Mouse (Mus musculus): ENCODE measurements around the gene Kmt2c.
A peak's percentile ranks its signal among the peaks of the same experiment; 100 is the strongest.
"Not testable (repeated sequence)": the region's sequence is repeated elsewhere in the genome, so short reads cannot be mapped to it uniquely, and the experiment has no call there.

Kmt2c gene

DNA sequence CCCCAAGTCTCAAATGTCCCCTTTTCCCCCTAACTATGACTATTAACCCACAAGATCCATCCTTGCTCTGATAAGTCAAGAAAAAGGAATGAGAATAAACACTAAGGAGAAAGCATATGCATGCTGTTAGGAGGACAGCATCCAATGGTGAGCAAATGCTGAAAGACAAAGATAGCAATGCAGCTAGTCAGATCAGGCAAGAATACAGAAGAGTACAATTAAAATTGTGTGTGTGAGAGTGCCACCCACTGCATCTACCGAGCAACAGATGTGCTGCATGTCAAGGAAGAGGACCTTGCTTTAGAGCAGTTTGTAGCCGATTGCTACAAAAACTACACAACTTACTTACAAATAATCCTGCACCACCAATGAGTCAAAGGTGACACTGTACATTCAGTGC is 145.1 kb downstream of the Kmt2c start:
- no peak for DNase-seq

DNA sequence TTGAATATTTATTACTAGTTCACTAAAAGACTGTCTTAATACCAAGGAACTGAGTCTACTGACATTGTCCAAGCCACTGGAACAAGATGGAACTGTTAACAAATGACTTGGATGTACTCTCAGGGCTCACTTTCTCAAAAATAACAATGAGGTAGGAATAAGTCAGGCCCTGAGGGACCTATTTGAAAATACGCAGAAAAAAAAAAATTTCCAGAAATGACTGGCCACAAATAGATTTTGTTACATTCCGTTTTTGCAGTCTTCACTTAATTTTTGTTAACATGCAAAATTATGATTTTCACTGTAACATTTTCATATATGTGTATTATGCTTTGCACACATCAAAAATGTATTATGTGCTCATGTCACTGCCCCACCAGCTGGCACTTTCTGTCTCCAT is 167.3 kb downstream of the Kmt2c start:
- DNase-seq: no peak

DNA sequence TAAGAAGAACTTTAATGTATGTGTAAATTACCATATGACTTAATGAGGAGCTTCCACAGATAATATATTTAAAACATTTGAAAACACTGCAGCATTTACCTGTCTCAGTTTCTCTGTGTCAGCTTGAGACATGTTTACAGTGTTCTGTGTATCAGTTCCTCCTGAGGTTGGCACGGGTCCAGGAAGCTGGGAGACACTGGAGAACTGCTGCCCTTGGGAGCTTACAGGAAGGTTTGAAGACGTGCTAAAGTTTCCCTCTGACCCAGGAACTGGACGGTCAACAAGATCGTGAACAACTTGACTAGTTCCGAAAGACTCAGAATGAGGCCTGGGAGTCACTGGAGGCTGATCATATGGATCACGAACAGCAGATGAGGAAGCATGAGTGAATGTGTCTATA is 184.7 kb downstream of the Kmt2c start:
- no peak for DNase-seq

DNA sequence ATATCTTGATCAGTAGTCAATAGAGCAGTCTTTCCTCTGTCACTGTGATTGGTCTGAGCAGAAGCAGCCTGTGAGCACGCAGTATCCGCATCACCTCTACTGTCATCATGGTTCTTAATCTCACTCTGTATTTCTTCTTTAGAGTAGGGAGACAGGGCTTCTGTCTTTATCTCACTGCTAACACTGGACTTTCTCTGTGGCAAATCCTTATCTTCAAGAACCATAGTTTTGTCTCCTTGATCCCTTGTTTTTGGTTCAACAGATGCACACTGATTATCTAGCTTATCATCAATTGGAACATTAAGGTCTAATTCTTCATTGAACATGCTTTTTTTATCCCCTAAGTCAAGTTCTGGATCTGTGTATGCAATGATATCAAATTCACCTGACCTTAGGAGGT is 188.4 kb downstream of the Kmt2c start:
- DNase-seq: no peak

DNA sequence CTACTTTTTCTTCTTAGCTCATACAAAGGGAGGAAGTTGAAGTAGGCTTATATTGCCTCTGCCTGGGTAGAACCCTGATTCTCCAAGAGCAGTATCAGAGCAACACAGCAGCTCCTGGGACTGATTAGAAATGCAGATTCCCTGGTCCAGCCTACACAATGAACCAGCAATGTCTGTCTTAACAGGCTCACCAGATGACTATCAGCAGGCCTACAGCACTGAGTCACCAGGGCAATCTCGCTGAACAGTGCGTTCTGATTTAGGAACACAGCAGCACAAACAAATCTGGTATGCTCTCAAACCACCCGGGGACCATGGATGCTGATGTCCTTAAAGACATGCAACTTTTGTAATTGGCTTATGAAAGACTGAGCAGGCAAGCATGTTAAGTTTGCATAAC is 201.8 kb downstream of the Kmt2c start:
- DNase-seq: no peak

DNA sequence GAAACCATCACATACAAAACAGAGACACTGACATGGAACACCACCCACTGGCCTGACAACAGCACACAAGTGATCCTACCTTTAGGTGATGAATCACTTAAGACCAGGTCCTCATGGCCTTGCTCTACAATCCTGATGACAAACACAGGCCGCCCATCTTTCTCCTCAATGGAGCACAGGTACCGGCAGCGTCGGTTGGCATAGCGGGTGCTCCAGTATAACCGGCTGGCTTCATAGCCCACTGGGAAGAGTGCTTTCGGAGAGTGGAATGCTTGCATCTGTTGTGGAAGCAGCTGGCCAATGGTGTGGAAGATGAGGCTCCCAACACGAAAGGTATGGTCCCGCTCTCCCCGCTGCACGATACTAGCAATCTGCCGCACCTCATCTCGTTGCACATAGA is 214.6 kb downstream of the Kmt2c start:
- DNase-seq: no peak

DNA sequence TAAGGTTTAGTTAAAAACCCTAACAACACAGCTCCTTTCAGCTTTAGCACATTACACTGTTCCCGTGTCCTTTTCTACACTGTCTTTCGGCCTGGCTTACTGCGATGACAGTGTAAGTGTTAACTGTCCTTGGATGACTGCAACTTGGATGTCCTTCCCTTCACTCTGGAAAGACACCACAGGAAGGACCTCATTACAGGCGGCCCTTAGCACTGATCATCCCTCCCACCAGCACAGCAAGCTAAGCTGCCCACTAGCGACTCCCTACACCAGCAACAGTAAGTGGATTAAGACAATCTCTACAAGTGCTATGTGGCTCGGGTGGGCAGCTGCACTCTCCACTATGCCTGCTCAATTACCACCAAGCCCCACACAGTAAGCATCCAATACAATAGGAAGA is 222.2 kb downstream of the Kmt2c start:
- DNase-seq: no peak

DNA sequence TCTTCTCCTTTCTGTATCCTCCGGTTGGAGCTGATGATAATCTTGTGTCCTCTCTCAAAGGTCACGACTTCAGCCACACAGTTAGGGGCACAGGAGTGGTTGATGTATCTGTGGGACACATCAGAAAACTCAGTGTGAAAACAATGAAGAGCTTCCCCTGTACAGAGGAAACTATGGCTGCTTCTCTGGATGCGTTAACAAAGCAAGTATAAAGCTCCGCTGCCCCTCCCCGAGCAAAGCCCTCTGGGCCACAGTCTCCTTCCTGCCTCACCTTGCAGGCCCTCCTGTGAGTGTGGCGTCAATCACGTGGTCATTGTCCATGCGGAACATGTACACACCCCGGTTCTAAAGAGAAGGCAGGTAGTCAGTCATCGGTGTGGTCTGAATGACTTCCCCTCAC is 223.0 kb downstream of the Kmt2c start:
- DNase-seq: no peak

DNA sequence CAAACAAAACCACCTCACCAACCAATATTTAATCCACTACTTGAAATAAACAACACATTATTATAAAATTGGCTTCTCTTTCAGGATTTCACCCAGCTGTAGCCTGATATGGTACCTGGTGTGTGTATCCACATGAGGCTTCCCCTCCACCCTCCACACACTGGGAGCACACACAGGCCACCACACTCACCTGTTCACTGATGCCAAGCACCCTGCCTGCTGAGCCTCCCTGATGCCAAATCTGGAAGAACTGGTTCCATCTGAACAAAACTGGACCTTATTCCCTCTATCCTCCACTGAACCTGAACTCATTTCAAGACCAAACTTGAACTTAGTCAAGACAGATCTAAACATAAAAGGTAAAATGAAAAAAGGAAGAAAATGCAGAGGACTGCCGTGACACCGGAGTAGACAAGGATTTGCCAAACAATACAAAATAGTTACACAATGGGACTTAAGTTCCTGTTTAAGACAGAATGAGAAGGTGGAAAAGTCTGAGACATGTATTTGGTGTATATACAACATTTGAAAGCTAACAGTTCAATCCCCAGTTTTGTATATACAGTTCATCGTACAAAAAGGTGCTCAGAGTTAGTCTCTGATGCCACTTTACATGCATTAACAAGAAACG is 230.2 kb downstream of the Kmt2c start:
- DNase-seq: no peak

DNA sequence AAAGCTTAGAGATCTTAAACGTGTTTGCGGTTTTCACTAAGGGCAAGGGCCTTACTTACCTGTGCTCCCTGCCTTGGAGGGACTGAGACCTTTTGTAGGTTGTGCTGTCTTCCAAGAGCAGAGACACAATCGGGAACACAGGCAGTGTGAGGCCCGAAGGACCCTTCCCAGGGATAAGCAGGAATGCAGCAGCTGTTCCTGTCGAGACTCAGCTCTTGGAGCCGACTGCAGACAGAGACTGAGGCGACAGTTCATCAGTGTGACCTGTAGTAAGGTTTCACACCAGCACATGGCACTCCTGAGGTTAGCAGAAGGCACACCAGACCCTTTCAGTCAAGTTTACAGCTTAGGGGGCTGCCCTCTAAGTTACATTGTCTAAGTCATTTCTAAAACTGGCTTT is 236.3 kb downstream of the Kmt2c start:
- DNase-seq: no peak

DNA sequence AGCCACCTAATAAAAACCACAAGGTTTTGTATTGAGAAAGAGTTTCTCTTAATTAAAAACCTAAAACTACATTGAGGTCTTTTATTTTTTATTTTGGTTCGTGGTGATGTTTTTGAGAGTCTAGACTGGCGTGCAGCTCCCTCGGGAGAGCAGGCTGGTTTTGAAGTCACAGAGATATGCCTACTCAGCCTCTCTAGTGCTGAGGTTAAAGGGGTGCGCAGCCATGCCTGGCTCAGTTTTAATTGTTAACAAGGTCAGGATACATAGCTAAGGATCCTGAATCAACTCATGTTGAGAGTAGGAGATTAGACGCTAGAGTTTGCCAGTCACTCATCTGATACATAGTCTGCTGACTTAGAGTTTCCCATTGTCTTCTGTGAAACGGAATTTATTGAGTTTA is 237.1 kb downstream of the Kmt2c start:
- no peak for DNase-seq

DNA sequence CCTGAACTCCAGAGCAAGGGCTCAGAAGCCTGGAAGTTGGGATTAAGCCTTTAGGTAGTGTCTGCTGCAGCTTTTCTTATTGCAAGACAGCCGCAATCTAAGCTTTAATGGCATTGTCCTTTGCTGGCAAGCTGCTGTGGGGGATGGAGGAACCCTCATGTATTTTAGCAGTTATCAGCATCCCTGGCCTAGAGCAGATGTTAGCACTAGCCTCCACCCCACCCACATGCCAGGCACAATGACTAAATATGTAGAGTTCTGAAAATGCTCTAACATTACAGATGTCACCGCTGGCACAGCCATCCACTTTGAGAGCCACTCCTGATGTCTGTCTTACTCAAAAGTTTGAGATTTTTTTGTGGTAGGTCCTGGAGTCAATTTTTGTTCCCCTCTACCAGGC is 241.9 kb downstream of the Kmt2c start:
- DNase-seq: no peak

DNA sequence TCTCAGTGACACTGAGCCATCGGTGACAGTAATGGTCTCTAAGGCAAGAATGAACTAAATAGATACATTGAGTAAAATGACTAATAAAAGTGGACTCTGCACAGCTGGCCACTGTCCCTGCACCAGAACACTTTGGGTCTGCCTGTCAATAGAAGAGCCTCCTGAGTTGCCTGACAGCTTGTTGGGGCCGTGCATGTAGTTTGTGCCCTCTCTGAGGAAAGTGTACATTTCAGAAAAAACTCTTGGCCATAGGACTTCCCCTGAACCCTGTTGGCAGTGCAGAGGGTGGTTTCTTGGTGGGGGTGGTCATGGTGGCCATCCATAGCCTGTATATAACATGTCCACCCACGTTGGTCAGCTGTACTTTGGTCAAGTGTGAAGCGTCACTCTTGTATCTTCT is 244.1 kb downstream of the Kmt2c start:
- DNase-seq: no peak

DNA sequence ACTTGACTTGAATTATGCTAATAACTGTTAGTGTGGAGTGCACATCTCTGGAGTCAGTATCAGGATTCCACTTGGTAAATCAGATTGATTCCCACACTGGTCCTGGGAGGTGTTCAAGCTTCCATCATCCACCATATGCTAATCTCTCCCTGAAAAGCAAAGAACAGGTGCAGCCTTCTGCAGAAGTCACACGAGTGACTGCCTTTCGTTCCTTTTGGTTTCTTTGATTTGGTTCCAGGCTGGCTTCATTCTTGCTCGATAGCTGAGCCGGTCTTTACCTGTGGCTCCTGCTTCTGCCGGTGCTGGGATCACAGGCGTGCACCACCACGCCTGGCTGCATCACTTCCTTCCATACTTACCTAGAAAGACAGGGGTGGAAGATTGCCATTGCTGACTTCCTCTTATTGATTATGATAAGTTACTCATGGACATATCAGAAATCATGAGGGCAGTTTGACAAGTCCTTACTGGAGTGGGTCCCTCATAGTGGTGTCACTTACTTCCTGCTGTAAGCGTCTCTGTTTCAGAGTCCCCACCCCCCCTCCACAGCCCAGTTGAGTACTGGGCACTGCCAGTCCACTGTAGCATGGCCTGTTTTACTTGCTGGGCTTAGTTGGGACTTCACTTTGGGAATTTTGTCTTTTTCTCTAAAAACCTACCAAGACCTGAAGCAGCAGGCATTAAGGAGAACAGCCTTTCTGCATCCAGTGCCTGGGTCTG is 245.6 kb downstream of the Kmt2c start:
- no peak for DNase-seq

DNA sequence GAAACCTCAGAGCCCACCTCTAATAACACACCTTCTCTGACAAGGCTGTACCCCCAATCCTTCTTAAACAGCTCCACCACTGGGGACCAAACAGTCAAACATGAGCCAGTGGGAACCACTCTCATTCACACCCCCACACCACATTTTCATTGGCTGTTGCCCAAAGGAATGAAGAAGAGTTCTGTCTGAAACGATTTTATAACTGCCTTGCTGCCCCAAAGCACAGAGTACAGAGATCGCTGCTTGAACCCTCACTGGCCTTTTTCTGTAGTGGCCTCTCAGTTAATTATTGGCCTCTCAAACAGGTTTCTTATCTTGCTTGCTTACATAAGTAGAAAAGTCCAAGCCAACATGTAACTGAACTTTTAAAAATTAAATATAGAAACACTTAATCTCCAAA is 246.2 kb downstream of the Kmt2c start:
- DNase-seq: no peak

DNA sequence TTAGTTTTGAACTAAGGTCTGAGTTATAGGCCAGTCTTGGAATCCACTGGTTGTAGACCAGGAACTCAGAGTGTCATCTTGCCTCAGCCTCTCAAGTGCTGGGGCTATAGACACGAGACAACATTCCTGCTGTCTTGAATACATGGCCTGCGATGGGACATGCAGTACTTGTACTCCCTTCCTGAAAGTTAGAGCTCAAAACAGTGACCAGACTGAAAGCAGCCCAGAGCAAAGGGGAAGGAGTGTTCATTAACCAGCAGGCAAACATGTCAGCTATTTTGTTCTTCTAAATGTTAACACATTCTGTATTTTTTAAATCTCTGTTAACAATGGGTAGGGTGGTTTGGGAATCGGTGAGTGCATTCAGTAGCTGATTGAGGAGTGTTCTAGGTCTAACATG is 251.5 kb downstream of the Kmt2c start:
- no peak for DNase-seq

DNA sequence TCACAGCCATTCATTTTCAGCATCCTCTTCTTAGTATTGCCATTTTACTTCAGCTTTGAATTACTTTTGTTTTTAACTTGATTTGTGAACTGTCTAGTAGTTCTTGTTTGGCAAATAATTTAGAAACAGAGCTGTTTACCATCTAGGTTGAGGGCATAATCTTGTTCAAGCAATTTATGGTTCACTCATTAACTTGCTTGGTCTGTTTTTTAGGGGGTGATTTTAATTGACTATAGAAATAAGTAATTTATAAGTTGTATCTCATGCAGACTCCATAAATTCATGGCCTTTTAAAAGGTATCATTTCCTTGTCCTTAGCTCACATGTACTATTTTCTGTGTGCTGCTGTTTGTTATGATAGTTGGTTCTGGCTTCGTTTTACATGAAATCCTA is 252.1 kb downstream of the Kmt2c start:
- no peak for DNase-seq

DNA sequence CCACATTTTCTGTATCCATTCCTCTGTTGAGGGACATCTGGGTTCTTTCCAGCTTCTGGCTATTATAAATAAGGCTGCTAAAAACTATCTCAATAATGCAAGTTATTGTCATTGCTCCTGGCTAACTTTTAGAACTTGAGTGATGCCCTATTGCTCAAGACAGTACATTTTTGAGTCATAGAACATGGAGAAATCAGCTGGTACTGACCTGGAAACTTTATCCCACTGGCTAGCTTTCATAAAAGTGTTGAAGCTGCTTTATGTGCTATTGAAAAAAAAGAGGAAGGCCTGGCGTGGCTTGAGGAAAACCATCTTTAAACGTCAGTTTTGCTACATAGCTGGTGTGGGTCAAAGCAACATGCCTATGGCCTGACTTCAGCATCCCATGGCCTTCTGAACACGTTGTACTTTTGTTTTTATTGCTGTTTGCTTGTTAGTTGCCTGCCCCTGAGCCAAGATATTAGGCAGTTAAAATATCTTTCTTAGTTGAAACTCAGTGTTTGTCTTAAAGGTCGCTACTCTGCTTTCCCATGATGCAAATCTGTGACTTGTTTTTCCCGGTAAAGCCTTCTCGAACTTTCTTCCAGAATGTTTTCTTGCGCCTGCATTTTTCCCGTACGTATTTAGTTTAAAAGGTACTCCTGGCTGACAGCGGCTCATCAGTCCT is 252.6 kb downstream of the Kmt2c start:
- no peak for DNase-seq

DNA sequence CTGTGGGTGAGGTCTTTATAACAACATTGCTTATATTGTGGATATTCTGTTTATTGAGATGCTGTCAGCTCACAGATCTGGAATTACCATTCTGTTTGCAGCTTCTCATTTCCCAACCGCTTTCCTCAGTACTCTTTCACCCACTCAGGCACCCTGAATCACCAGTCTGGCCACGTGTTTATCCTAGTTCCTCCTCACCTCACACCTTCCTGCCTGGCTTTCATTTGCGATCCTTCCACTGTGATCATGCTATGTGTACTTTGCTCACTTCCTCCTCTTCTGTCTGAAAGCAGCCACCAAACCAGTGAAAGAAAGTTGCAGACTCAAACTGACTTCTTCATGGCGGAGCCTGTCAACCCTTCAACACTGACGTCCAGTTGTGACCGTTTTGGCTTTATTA is 255.5 kb downstream of the Kmt2c start:
- no peak for DNase-seq

DNA sequence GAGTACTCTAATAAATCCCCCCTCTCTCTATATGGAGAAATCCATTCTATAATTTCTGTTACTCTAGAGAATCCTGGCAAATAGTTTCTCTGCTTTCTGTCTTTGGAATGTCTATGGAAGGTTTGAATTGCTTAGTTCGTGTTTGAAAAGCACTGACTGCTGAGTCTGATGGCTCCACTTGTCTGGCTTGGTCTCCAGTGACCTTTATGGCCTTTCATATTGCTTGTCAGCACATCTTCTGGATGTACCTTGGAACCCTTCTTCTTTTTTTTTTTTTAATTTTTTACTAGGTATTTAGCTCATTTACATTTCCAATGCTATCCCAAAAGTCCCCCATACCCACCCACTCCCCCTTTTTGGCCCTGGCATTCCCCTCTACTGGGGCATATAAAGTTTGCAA is 274.2 kb downstream of the Kmt2c start:
- not testable (repeated sequence) for DNase-seq

DNA sequence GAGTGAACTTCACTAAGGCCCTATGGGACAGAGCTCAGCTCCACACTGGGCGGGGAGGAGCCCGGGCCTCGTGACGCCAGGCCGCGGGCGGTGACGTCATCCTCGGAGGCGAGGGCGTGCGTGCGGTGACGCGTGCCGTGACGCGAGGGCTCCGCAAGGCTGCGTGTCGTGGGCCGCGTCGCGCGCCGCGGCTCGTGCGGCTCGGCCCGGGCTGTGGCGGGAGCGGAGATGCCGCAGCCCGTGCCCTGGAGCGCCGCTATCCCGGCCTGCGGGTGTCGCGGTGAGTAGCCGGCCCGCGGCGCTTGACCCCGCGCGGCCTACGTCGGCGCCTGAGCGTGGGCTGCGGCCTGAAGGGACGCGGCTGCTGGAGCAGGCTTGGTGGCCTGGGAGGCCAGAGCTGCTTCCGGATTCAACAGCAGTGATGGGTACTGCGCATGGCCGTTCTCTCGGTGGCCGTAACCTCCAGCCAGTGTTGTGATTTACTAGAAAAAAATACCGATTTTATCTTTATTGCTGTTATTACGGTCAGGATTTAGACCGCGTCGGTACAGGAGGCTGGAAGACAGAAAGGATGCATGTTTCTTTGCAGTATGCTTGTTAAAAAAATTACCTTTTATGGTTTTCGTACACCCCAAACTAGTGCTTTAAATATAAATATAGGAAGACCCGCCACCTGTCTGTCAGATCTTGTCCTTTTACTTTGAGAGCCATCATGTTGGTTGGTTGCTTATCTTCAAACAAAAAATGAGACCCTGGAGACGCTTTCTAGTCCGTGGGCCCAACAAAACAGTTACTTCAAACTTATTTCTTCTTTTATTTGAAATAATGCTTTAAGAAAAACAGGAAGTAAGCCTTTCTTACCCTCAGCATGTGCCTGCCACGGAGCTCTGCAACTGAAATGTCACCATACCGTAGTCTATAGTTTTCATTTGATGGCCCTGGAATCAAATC is 275.6 kb downstream of the Kmt2c start, which contains the start of gene E130116L18Rik:
Gene E130116L18Rik (minus strand): TSS at position 402 of the 951 bp plus-strand sequence.
- DNase-seq: peak; percentile 84

Measured in thymus, postnatal 25 days (tissue).